Mouse (Mus musculus) stomach, postnatal 0 days (tissue): ENCODE measurements at regions not wholly inside any gene's neighbourhood (a gene's known extent, or its start where the extent isn't known, plus 50 kb on each side); places are given as distances from the start of the nearest gene placed in this dataset. TPM values are rescaled to one million over a fixed set of nuclear protein-coding genes. Genes with fewer than 3 reads are reported as not detected.

Experiments used
- ATAC-seq: fragments of 200-750 bp; cut with Nextera tagmentation; 2 replicates; pipeline ENCODE4 v1.8.0; 2017; ENCODE audit not compliant: low FRiP score, low TSS enrichment
- DNase-seq: peaks from one replicate; pipeline ENCODE4 v3.0.0-alpha.2; 2016; ENCODE audit warnings: low spot score
- H3K27ac ChIP-seq: fragments of 300-500 bp; sonication (generic); replicated peaks from 2 replicates; pipeline ENCODE4 v1.5.1; 2014; ENCODE audit warnings: mild to moderate bottlenecking, control low read depth
- H3K27me3 ChIP-seq: fragments of 300-500 bp; sonication (generic); 2 replicates; pipeline ENCODE4 v1.6.1; 2014; ENCODE audit warnings: low read length; ENCODE audit not compliant: control insufficient read depth, insufficient read depth
- H3K36me3 ChIP-seq: fragments of 300-500 bp; sonication (generic); 2 replicates; pipeline ENCODE4 v1.6.1; 2014; ENCODE audit warnings: low read length, mixed read lengths; ENCODE audit not compliant: control insufficient read depth, insufficient read depth
- H3K4me1 ChIP-seq: fragments of 300-500 bp; sonication (generic); replicated peaks from 2 replicates; pipeline ENCODE4 v1.6.1; 2014; ENCODE audit warnings: antibody characterized with exemption; ENCODE audit not compliant: control insufficient read depth, insufficient read depth
- H3K4me2 ChIP-seq: fragments of 300-500 bp; sonication (generic); replicated peaks from 2 replicates; pipeline ENCODE4 v1.6.1; 2014; ENCODE audit warnings: low read depth, mild to moderate bottlenecking, control low read depth, moderate library complexity
- H3K4me3 ChIP-seq: fragments of 300-500 bp; sonication (generic); 2 replicates; pipeline ENCODE4 v1.5.1; 2014; ENCODE audit warnings: low read depth, low read length, control low read depth
- H3K9ac ChIP-seq: fragments of 300-500 bp; sonication (generic); 2 replicates; pipeline ENCODE4 v1.6.1; 2014; ENCODE audit warnings: mild to moderate bottlenecking, low read length, control low read depth, mixed read lengths
- H3K9me3 ChIP-seq: fragments of 300-500 bp; sonication (generic); 2 replicates; pipeline ENCODE4 v1.6.1; 2016; ENCODE audit warnings: low read length; ENCODE audit not compliant: control insufficient read depth
- CTCF ChIP-seq: IDR thresholded peaks from 2 replicates; pipeline ENCODE4 v1.5.1; 2016; ENCODE audit warnings: antibody characterized with exemption, low read depth, mild to moderate bottlenecking, moderate library complexity
- EP300 ChIP-seq: optimal IDR thresholded peaks from 2 replicates; pipeline ENCODE3; 2016; ENCODE audit warnings: antibody characterized with exemption
- WGBS: fragments of 180-500 bp; shearing (Covaris S2); extraction: QIAGEN DNeasy Blood & Tissue Kit; methylation state at CpG from one replicate; pipeline ENCODE4 v1.1.7; 2014; 5-methylcytosine and 5-hydroxymethylcytosine counted together
- microRNA-seq: library from miRNA; unstranded; fragments of <30 nt; microRNA quantifications from one replicate; pipeline ENCODE4, GENCODE M21; 2016

- Histone ChIP-seq H3K9ac (no peak overlapping the region), H3K36me3 (no peaks in the 10 kb centered on the region), H3K27me3 (no peaks in the 10 kb centered on the region), H3K27ac (no peak overlapping the region), H3K4me3 (no peak overlapping the region), H3K4me1 (no peaks in the 10 kb centered on the region), H3K9me3 (no peaks in the 10 kb centered on the region), H3K4me2 (no peak overlapping the region)
- peak; percentile 64 for DNase-seq
- 30% methylated on average over 5 of the region's 5 CpGs for whole genome bisulfite sequencing
- TF ChIP-seq EP300 (no peak), CTCF (no peak)
- ATAC-seq: peak; percentile 94
These were observed 73.2 kb upstream of the Arpp21 start for GRCm38 (mm10) chr9:112308950-112309349.

GRCm38 (mm10) chr9:112307837-112308236 is 72.1 kb upstream of the Arpp21 start:
- Histone ChIP-seq H3K9me3 (no peaks in the 10 kb centered on the region), H3K4me1 (no peaks in the 10 kb centered on the region), H3K9ac (no peak overlapping the region), H3K4me2 (no peak overlapping the region), H3K27ac (no peak overlapping the region), H3K36me3 (no peaks in the 10 kb centered on the region), H3K4me3 (no peak overlapping the region), H3K27me3 (no peaks in the 10 kb centered on the region)
- ATAC-seq (no peak), DNase-seq (no peak)
- TF ChIP-seq EP300 (no peak), CTCF (no peak)
- 77% methylated on average over 4 of the region's 4 CpGs for WGBS

- Histone ChIP-seq H3K36me3 (no peaks in the 10 kb centered on the region), H3K9me3 (no peaks in the 10 kb centered on the region), H3K4me2 (no peak overlapping the region), H3K27ac (no peak overlapping the region), H3K27me3 (no peaks in the 10 kb centered on the region), H3K4me1 (no peaks in the 10 kb centered on the region), H3K4me3 (no peak overlapping the region), H3K9ac (no peak overlapping the region)
- TF ChIP-seq EP300: no peak
- TF ChIP-seq CTCF: no peak
- ATAC-seq (no peak), DNase-seq (no peak)
- WGBS: 71% methylated on average over 3 of the region's 3 CpGs
These were observed 56.1 kb upstream of the Arpp21 start for GRCm38 (mm10) chr9:112291875-112292274.

Small RNA genes in the stretch of these regions (microRNA-seq; reads per million reads assigned to microRNA genes)
- not detected for gene Gm27847
